Mouse (Mus musculus): ENCODE data around the gene Amhr2.

DNA sequence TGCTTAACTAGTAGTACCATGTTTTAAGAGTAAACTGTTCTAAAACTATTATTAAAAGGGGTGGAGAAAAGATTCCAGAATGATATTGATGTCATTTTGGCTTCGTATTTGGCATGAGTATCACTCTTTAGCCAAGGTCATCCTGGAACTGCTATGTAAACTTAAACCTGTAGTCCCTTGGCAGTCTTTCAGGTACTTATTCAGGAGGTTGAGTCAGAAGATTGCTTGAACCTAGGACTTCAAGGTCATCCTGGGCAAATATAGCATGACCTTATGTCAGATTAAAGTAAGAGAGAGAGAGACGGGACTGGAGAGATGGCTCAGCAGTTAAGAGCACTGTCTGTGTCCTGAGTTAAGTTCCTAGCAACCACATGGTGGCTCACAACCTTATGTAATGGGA lies 20.5 kb upstream of the Amhr2 start:
- TF ChIP-seq CTCF (IDR thresholded peaks at IDR 0.05; ENCODE audit: extremely low read depth, insufficient read depth, low read length) (no peak), POLR2A (IDR thresholded peaks at IDR 0.05; ENCODE audit: extremely low read depth, insufficient read depth, low read length) (no peak)

Data from cortical plate, adult 2 months (tissue).